Mouse (Mus musculus) c-Kit-positive CD71-positive TER-119-negative erythroid progenitor cells, embryonic 14.5 days (primary cell): ENCODE results near the gene Gm45521.
"Not testable (repeated sequence)": the region's sequence is repeated elsewhere in the genome, so short reads cannot be mapped to it uniquely, and the experiment has no call there.

Experiments used
- DNase-seq: peaks from one replicate; pipeline ENCODE4 v3.0.0-alpha.2; 2013; ENCODE audit warnings: low read depth

The Gm45521 gene

GRCm38 (mm10) chr14:8000247-8000646 is 43.2 kb downstream of the Gm45521 start:
- no peak for DNase-seq

DNA sequence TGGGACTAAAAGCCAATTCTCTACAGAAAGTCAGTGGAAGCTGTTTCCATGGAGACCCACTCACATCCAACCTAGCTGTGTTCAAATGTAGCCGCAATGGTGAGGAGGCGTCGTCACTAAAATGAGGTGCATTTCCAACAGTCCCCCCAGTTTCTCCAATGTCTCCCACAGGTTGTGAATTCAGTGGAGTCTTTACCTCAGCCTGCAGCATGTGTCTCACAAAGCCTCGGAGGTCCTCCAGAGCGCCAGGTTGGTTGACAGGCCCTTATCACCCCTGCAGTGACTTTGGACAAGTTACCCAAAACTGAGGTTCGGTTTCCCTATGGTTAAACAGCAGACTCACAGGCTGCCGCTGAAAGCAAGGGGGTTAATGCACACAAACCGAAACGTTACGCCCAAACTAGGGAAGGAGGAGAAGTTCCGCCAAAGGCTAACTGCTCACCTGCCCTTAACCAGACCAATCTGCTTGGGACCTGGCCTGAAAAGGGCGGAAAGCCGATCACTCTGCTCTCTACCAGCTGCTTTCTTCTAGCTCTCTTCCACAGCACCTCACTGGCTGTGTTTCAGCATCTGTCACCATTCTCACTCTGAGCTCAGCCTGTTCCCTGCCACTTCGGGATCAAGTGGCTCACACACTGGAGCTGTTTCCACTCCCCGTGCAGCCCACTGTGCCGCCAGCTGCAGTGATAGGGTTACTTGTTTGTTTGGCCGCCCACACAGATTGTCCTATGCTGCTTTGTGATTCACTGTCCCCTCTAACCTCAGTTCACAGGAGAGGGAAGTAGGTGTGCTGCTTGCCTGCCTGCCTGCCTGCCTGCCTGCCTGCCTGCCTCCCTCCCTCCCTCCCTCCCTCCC is 44.0 kb downstream of the Gm45521 start:
- no peak for DNase-seq

DNA sequence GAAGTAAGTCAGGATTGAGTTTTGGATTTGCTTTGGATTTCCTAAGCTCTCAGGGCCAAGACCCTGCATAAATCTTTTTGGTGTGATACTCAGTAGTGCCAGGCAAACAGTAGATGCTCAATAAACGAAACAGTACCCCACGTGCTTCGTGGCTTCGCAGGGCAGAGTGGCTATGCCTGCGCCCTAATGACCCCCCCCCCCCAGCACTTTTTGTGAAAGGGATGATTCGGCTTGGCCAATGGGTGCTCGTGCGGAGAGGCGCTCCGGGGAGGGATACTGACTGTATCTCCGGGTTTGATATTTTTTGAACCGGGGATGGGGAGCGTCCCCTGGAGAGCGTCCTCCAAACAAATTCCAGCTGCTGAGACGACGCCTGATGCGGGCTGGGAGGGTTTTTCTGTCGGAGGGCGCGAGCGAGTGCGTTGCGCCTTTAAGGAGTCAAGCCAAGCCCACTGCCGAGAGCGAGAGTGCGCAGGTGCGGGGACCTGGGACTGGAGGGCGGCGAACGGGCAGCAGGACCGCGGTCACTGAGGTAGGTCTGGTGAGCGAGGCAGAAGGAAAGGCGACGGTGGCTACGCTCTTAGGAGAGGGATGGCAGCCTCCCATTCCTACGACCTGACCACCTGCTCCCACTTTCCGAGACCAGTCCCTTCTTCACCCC is 45.5 kb downstream of the Gm45521 start, which contains the start of gene Abhd6:
Gene Abhd6 (plus strand): TSS at position 471 of the 661 bp plus-strand sequence.
- peak; percentile 7 for DNase-seq

- no peak for DNase-seq
Measured at GRCm38 (mm10) chr14:8003093-8003670, 46.1 kb downstream of the Gm45521 start.

DNA sequence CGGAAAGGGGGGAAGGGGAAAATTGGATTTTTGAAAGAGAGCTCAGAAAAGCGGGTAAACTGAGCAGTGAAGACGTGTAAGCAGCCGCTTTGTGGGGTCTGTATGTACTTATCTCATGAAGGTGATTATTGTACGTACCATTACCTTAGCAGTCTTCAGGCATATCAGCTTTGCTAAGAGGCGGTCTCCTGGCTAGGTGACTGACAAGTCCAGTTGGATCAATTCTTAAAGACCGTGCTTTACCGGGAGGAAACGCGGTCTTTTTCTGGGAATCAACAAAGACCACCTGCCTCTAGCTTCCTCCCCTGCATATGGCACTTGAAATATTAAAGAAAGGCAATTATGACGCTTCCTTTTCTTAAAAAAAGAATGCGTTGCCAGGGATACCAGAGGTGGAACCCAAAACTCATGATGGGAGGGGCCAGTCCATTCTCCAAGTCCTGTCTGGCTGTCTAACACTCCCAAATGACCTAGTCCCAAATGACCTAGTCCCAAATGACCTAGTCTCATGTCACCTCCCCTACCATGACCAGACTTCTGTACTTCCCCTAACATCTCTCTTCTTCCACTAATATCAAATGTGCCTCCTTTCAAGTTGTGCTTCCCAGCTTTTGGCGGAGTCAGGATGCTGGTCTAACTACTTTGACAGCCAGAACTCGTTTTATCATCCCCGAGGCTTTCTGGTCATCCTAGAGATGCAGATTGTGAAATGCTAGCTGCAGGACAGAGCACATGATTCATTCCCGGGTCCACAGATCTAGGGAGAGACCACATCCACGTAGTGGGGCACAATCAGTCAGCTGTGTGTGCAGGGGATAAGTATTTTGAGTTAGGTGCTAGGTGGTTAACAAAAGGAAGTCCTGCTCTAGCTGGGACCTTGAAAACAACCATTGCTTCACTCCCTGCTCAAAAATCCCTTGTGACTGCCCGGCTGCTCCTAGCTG is 46.9 kb downstream of the Gm45521 start:
- no peak for DNase-seq

DNA sequence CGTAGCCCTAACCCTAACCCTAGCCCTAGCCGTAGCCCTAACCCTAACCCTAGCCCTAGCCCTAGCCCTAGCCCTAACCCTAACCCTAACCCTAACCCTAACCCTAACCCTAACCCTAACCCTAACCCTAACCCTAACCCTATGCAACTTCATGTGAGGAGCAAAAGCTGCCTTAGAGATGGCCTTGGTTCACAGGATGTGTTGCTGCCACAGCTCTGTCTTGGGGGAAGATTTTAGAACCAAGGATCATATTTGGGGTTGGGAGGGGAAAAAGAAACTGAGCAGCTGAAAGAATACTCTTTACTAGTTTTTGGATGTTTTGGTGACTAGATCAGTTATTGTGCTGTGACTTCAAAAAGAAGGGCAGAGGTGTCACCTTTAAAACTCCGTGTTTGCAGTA is 49.0 kb downstream of the Gm45521 start:
- not testable (repeated sequence) for DNase-seq

GRCm38 (mm10) chr14:8007084-8007483 is 50.0 kb downstream of the Gm45521 start:
- no peak for DNase-seq

DNA sequence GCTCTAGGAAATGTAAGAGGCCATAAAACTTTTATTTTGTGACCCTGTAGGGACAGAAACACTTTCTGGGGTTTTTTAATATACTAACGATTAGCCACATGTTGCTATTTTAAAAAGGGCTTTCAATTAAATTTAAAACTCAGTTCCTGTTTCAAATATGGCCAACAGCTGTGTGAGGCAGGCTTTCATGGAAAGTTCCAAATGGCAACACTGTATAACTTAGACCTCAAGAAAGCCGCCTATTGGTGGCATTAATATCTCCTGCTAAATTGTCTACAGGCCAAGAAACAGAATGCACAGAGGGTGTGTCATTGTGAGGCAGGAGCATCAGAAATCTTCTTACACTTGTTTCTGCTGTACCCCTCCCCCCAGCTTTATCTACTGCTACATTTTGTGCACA is 50.4 kb downstream of the Gm45521 start:
- DNase-seq: no peak

DNA sequence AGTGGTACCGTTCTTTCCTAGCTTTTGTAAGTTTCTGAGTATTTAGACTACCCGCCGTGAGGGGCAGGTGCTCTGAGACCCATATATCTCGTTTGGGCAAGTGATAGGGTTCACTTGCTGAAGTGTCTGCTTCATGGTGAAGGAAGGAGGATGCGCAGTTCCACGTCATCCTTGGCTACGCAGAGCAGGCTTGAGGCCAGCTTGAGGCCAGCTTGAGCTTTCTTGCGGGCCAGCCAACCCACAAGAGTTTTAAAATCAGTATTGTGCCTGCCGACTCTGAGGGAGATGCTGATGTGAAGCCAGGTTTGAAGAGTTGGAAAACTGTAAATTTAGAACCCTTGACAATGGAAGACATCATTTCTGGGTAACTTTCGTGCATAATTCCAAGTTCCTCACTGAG is 50.8 kb downstream of the Gm45521 start:
- DNase-seq: no peak
